Mouse (Mus musculus): ENCODE results near the gene Parp1.

Gene Parp1

GRCm38 (mm10) chr1:180568761-180569452, at the start of gene Parp1:
TSS of gene Parp1 (plus strand) at chr1:180568924.
- peak; percentile 99 for DNase-seq

GRCm38 (mm10) chr1:180519520-180519919, 49.2 kb upstream of the Parp1 start:
- no peak for DNase-seq

- no peak for DNase-seq
Measured at GRCm38 (mm10) chr1:180520190-180520589, 48.5 kb upstream of the Parp1 start.

- no peak for DNase-seq
Measured at GRCm38 (mm10) chr1:180523320-180523719, 45.4 kb upstream of the Parp1 start.

- no peak for DNase-seq
Measured at GRCm38 (mm10) chr1:180525301-180525700, 43.4 kb upstream of the Parp1 start.

- no peak for DNase-seq
Measured at GRCm38 (mm10) chr1:180529847-180530246, 38.9 kb upstream of the Parp1 start.

- DNase-seq: no peak
Measured at GRCm38 (mm10) chr1:180530457-180531263, 38.1 kb upstream of the Parp1 start.

GRCm38 (mm10) chr1:180532671-180533070, 36.1 kb upstream of the Parp1 start:
- DNase-seq: no peak

- no peak for DNase-seq
Measured at GRCm38 (mm10) chr1:180536719-180537118, 32.0 kb upstream of the Parp1 start.

- no peak for DNase-seq
Measured at GRCm38 (mm10) chr1:180541251-180541650, 27.5 kb upstream of the Parp1 start.

- no peak for DNase-seq
Measured at GRCm38 (mm10) chr1:180541883-180542711, 26.6 kb upstream of the Parp1 start.

- DNase-seq: no peak
Measured at GRCm38 (mm10) chr1:180542712-180543371, 25.9 kb upstream of the Parp1 start.

GRCm38 (mm10) chr1:180545918-180546545, 22.7 kb upstream of the Parp1 start:
- DNase-seq: no peak

GRCm38 (mm10) chr1:180546798-180547750, 21.6 kb upstream of the Parp1 start:
- peak; percentile 43 for DNase-seq

GRCm38 (mm10) chr1:180547751-180548669, 20.7 kb upstream of the Parp1 start:
- no peak for DNase-seq

GRCm38 (mm10) chr1:180549539-180550308, 19.0 kb upstream of the Parp1 start:
- no peak for DNase-seq

- peak; percentile 25 for DNase-seq
Measured at GRCm38 (mm10) chr1:180550770-180551169, 18.0 kb upstream of the Parp1 start.

GRCm38 (mm10) chr1:180556899-180557298, 11.8 kb upstream of the Parp1 start:
- no peak for DNase-seq

- DNase-seq: no peak
Measured at GRCm38 (mm10) chr1:180559454-180559853, 9.3 kb upstream of the Parp1 start.
